Mouse (Mus musculus): ENCODE measurements at regions not wholly inside any gene's neighbourhood (a gene's known extent, or its start where the extent isn't known, plus 50 kb on each side); places are given as distances from the start of the nearest gene placed in this dataset.

GRCm38 (mm10) chr5:119571644-119572043, 98.8 kb upstream of the Tbx3 start:
- no peak for DNase-seq (ENCODE audit: low spot score)

DNA sequence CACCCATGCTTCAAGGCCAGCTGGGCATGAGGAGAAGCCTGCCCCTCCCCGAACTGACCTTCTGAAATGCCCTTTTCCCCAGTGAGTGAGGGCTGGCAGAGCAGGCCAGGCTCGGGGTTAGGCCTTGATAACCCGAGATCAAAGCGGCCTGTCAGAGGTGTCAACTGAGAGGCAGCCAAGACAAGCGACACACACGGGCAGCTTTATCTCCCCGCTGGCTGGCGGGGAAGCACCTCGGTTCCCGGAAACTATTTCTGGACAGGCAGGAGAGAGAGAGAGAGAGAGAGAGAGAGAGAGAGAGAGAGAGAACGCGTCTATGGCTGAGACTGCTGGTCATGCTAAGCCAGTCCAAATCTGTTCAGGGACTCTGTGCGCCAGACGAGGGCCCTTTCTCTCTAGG, 95.3 kb upstream of the Tbx3 start:
- no peak for DNase-seq (ENCODE audit: low spot score)

DNA sequence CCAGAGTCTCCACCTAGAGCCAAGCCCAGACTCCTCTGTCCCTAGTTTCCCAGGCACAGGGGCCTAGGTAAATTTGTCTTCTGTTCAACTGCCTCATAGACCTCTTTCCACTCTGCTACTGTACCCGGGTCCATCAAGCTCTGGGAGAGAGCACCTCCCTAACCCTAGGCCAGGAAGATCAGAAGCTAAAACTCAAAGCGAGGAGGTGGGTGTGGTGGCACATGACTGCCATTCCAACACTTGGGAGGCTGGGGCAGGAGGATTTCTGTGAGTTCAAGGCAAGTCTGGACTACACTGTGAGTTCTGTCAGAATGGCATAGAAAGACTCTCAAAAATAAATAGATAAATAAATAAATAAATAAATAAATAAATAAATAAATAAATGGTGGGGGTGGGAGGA, 91.2 kb upstream of the Tbx3 start:
- no peak for DNase-seq (ENCODE audit: low spot score)

- DNase-seq (ENCODE audit: low spot score) = no peak
Measured at GRCm38 (mm10) chr5:119579806-119580205, 90.7 kb upstream of the Tbx3 start.

GRCm38 (mm10) chr5:119580395-119580794, 90.1 kb upstream of the Tbx3 start:
- DNase-seq (ENCODE audit: low spot score) = no peak

- DNase-seq (ENCODE audit: low spot score) = no peak
Measured at GRCm38 (mm10) chr5:119580798-119581197, 89.7 kb upstream of the Tbx3 start.

DNA sequence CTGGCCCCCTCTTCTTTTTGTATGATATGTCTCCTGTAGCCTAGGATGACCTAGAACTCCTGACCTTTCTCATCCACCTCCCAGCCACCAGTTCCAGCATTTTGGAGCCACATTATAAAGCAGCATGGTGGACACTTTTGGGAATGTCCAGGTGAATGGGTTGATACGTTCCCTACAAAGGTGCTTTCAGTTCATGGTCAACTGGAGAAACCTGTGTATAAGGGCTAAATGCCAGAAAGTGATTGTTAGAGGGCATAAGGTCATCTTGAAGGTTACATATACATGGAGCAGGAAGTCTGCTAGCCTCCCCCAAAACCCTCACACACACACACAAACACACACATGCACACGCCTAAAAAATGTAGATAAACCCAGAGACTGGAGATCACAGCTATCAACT, 86.1 kb upstream of the Tbx3 start:
- DNase-seq (ENCODE audit: low spot score) = no peak

- DNase-seq (ENCODE audit: low spot score) = no peak
Measured at GRCm38 (mm10) chr5:119584914-119585313, 85.6 kb upstream of the Tbx3 start.

DNA sequence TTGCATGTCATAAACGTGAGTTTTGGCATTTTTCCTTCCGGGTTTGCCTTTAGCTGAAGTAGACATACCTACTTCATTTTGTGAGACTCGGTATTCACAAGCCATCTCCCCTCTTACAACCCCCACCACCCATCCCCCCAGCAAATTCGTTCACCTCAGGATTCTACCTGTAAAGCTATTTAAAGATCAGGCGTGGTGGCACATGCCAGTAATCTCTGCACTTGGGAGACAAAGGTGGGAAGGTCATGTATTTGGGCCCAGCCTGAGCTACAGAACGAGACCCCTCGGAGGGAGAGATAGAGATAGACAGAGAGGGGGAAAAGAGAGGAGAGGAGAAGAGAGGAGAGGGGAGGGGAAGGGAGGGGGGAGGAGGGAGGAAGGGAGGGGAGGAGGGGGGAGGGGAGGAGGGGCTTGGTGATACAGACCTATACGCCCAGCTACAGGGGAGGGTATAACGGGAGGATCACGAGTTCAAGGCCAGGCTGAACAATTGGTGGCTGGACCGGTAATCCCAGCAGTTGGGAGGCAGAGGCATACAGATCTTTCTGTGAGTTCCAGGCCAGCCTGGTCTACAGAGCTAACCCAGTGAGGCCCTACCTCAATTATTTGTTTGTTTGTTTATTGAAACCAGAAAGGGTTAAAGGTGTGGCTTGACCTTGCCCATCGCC, 83.9 kb upstream of the Tbx3 start:
- DNase-seq (ENCODE audit: low spot score) = no peak

GRCm38 (mm10) chr5:119587239-119587811, 83.1 kb upstream of the Tbx3 start:
- no peak for DNase-seq (ENCODE audit: low spot score)

DNA sequence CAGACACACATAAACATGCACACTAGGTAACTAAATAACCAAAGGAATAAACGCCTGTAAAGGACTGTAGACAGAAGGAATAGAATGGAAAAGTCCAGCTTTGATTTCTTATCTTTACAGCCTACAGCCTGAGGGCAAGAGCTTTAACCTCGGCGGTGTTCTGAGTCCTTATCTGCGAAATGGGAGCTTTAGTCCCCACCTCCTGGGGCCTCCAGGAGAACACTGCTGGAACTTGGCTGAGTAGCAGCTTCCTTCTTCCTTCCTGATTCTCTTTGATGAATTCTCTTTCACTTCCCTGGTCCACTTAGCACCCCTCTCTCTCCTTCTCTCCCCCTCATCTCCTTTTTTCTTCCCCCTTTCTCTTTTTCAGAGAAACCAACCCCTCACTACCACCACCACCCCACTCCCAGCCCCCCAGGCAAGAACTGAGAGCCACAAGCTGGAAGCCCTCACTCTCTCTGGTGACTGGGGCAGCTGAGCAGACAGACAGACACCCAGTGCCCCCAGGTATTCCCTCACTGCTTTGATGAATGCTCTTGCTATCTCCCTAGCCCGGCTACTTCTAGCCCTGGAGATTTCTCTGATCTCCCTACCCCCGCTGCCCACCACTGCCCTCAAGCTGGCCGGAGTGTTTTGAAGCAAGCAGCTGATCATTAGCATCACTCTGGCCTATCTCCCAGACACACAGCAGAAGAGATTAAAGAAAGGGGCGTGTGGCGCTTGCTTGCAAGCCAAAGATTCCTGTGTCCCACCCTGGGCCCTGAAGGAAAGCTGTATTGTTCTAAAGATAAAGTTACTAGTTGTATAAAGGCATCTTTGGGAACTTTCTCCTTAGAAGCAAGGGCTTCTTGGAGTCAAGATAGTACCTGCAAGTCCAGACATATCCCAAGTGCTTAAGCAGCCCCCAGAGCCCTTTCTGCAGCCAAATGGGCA, 81.9 kb upstream of the Tbx3 start:
- DNase-seq (ENCODE audit: low spot score) = no peak

- no peak for DNase-seq (ENCODE audit: low spot score)
Measured at GRCm38 (mm10) chr5:119591271-119591670, 79.2 kb upstream of the Tbx3 start.

GRCm38 (mm10) chr5:119592891-119593290, 77.6 kb upstream of the Tbx3 start:
- no peak for DNase-seq (ENCODE audit: low spot score)

DNA sequence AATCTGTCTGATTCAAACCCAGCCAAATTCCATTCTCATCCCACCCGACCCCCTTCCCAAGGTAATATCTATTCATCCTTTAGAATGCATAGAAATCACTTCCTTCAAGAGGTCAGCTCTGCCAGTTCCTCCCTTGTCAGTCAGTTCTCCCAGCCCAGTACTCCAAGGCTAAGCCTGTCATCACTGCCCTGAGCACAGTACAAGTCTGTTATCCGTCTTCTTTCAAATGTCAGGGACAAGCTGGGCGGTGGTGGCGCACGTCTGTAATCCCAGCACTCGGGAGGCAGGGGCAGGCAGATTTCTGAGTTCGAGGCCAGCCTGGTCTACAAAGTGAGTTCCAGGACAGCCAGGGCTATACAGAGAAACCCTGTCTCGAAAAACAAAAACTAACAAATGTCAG, 75.9 kb upstream of the Tbx3 start:
- DNase-seq (ENCODE audit: low spot score) = no peak

GRCm38 (mm10) chr5:119596295-119596993, 74.0 kb upstream of the Tbx3 start:
- DNase-seq (ENCODE audit: low spot score) = no peak

DNA sequence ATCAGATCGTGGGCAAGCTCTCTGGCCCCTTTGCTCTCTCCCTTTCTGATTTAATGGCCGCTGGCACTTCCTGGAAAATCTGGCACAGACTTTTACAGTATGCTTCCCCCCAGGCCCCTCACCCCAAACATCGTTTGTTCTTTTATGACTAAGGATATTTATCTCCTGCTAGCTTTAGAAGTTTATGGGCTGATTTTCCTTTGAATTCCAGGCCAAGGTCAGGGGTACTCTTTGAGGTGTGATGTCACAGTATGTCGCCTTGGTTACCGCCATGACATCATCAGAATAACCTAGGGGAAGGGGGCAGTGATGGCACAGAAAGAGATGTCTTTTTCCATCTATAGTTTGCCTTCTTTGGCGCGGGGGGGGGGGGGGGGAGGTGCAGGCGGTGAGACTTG, 73.5 kb upstream of the Tbx3 start:
- DNase-seq (ENCODE audit: low spot score) = no peak

DNA sequence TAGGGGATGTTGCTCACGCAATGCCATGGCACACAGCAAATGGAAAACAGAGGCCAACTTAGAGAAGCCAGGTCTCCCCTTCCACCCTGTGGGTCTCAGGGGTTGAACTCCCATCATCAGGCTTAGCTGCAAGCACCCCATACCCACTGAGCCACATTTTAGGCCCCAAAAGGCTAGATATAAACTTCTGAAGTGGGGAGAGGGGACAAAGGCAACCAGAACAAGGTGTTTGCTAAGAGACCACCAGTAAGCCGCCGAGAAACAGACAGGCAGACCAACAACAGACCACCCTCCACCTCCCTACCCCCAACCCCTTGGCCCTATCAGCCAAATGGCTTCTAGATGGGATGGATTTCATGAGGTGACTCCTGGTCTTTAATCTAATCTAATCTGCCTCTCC, 72.9 kb upstream of the Tbx3 start:
- no peak for DNase-seq (ENCODE audit: low spot score)

- no peak for DNase-seq (ENCODE audit: low spot score)
Measured at GRCm38 (mm10) chr5:119598166-119598565, 72.3 kb upstream of the Tbx3 start.

DNA sequence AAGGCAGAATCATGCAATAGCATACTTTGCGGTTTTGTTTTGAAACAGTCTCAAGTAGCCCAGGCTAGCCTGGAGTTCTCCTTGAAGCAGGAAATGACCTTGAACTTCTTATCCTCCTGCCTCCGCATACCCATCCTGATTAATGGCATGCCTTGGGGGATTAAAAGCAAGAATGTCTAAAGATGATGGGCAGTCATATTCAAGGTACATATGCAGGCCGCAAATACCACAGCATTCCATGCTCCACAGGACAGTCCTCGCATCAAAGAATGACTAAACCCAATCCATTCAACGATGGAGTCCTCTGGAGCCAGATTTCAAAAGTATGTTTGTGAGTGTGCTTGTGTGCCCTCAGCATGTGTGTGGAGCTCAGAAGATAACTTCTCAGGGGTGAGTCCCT, 69.1 kb upstream of the Tbx3 start:
- no peak for DNase-seq (ENCODE audit: low spot score)

GRCm38 (mm10) chr5:119602001-119602400, 68.5 kb upstream of the Tbx3 start:
- no peak for DNase-seq (ENCODE audit: low spot score)

DNA sequence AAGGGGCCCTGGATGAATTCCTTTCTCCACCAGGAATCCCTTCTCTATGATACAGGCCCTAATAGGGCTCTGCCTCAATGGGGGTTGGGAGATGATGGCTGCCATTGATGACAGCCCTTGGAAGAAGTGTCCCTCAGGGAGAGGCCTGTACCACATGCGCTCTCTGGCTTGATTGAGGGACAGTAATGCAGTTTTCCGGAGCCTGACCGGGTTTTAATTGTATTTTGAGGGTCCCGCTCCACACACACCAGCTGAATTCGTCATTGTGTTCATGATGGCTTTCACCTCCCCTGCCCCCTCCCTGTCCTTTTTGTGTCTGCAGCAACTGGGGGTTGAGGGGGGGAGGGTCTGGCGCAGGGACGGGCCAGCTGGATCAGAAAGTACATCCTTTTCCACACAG, 65.0 kb upstream of the Tbx3 start:
- DNase-seq (ENCODE audit: low spot score) = no peak

- no peak for DNase-seq (ENCODE audit: low spot score)
Measured at GRCm38 (mm10) chr5:119613413-119613812, 57.1 kb upstream of the Tbx3 start.

Measured in urinary bladder, postnatal 10 days (tissue).